Comparison of ENCODE assay signal across 20 mouse cellular contexts in genomic region chr17:33957493-33957892, GRCm38 (mm10). TPM values are rescaled to one million over a fixed set of nuclear protein-coding genes. Genes with fewer than 3 reads are reported as not detected.
DNase-seq lines count a peak whose midpoint lies in the region; ATAC-seq lines count a peak whose summit lies in the region.
"Had no signal": no experiment of that assay in that cellular context is flagged by ENCODE, and none has a peak within 500 bp of the region (broad histone marks: within the 10 kb centered on the region; RNA-seq: fewer than 3 reads in every experiment).

No protein-coding gene starts in this region.

- 85% methylated on average over 6 of the region's 6 CpGs for WGBS in hindbrain, embryonic 10.5 days
- 83% methylated on average over 6 of the region's 6 CpGs for WGBS in hindbrain, embryonic 11.5 days
- WGBS in midbrain, embryonic 10.5 days, result 87% methylated on average over 6 of the region's 6 CpGs
- 91% methylated on average over 6 of the region's 6 CpGs for WGBS in midbrain, embryonic 15.5 days

- H3K4me3 ChIP-seq in hindbrain, embryonic 10.5 days, result peak overlapping the region; percentile 9; the same call in 1 of the 2 replicates
- H3K4me3 ChIP-seq in hindbrain, embryonic 11.5 days (ENCODE audit: low read depth, low read length), result no peak overlapping the region
- H3K4me3 ChIP-seq in midbrain, embryonic 10.5 days, result peak overlapping the region; percentile 29; the same call in 1 of the 2 replicates
- H3K4me3 ChIP-seq in midbrain, embryonic 15.5 days, result no peak overlapping the region

- H3K4me1 ChIP-seq in hindbrain, embryonic 10.5 days (replicated peaks), result peaks cover 33% of the 10 kb centered on the region
- peaks cover 11% of the 10 kb centered on the region for H3K4me1 ChIP-seq in hindbrain, embryonic 11.5 days (replicated peaks; ENCODE audit: control insufficient read depth, insufficient read depth, low read length)
- H3K4me1 ChIP-seq in midbrain, embryonic 10.5 days, result peaks cover 37% of the 10 kb centered on the region
- peaks cover 41% of the 10 kb centered on the region for H3K4me1 ChIP-seq in midbrain, embryonic 15.5 days

- H3K36me3 ChIP-seq in hindbrain, embryonic 10.5 days, result peaks cover 69% of the 10 kb centered on the region
- peaks cover 2% of the 10 kb centered on the region; the same call in 1 of the 2 replicates for H3K36me3 ChIP-seq in hindbrain, embryonic 11.5 days (ENCODE audit: control insufficient read depth, insufficient read depth, low read length)
- peaks cover 71% of the 10 kb centered on the region for H3K36me3 ChIP-seq in midbrain, embryonic 10.5 days
- peaks cover 36% of the 10 kb centered on the region for H3K36me3 ChIP-seq in midbrain, embryonic 15.5 days (replicated peaks)

- H3K27ac ChIP-seq in hindbrain, embryonic 10.5 days, result no peak overlapping the region
- H3K27ac ChIP-seq in hindbrain, embryonic 11.5 days (ENCODE audit: low read depth, low read length), result no peak overlapping the region
- no peak overlapping the region for H3K27ac ChIP-seq in midbrain, embryonic 10.5 days (replicated peaks)
- no peak overlapping the region for H3K27ac ChIP-seq in midbrain, embryonic 15.5 days
- H3K27ac ChIP-seq: hindbrain, embryonic 12.5 days; liver, embryonic 14.5 days; neural tube, embryonic 13.5 days had no signal

- H3K27me3 ChIP-seq in hindbrain, embryonic 10.5 days (ENCODE audit: insufficient read depth, poor library complexity, severe bottlenecking), result no peaks in the 10 kb centered on the region
- H3K27me3 ChIP-seq in hindbrain, embryonic 11.5 days (ENCODE audit: control insufficient read depth, insufficient read depth, low read length), result no peaks in the 10 kb centered on the region
- no peaks in the 10 kb centered on the region for H3K27me3 ChIP-seq in midbrain, embryonic 10.5 days (ENCODE audit: low read depth, poor library complexity, severe bottlenecking)
- H3K27me3 ChIP-seq in midbrain, embryonic 15.5 days (replicated peaks), result no peaks in the 10 kb centered on the region
- H3K27me3 ChIP-seq: hindbrain, embryonic 12.5 days; neural tube, embryonic 13.5 days had no signal

- peak; percentile 17 for DNase-seq in cerebellum, adult 9-11 months
- no peak for DNase-seq in cerebellum, postnatal 4 days (ENCODE audit: low spot score in 2 of 2)
- no peak for DNase-seq in hindbrain, embryonic 10.5 days (ENCODE audit: low spot score)
- no peak for DNase-seq in hindbrain, embryonic 11.5 days (ENCODE audit: low spot score)
- DNase-seq in midbrain, embryonic 10.5 days (ENCODE audit: low spot score), result no peak
- DNase-seq in induced T-regulatory cell, adult 2 months (ENCODE audit: low read depth), result peak; percentile 55
- DNase-seq: adrenal gland, adult 8-10 months; cerebellum, adult 2 months; forebrain, postnatal 0 days; heart, postnatal 14 days; kidney, adult 11 months; kidney, postnatal 14 days; layer of hippocampus, adult 9-11 months; lung, embryonic 14.5 days; lung, postnatal 14 days had no signal

- H3K4me2 ChIP-seq in hindbrain, embryonic 11.5 days (replicated peaks; ENCODE audit: low read depth, low read length), result no peak overlapping the region
- no peak overlapping the region for H3K4me2 ChIP-seq in midbrain, embryonic 15.5 days

- no peaks in the 10 kb centered on the region for H3K9me3 ChIP-seq in hindbrain, embryonic 10.5 days
- H3K9me3 ChIP-seq in hindbrain, embryonic 11.5 days (ENCODE audit: control insufficient read depth, low read length), result no peaks in the 10 kb centered on the region
- no peaks in the 10 kb centered on the region for H3K9me3 ChIP-seq in midbrain, embryonic 10.5 days (replicated peaks)
- no peaks in the 10 kb centered on the region for H3K9me3 ChIP-seq in midbrain, embryonic 15.5 days
- H3K9me3 ChIP-seq: hindbrain, embryonic 12.5 days; neural tube, embryonic 13.5 days had no signal

- no peak overlapping the region for H3K9ac ChIP-seq in hindbrain, embryonic 11.5 days (ENCODE audit: low read depth, low read length)
- H3K9ac ChIP-seq in midbrain, embryonic 15.5 days, result no peak overlapping the region
- H3K9ac ChIP-seq: forebrain, postnatal 0 days; hindbrain, embryonic 12.5 days; liver, embryonic 14.5 days had no signal

- no peak for ATAC-seq in hindbrain, embryonic 11.5 days (ENCODE audit: low FRiP score)
- ATAC-seq in midbrain, embryonic 15.5 days (replicated peaks), result no peak
- ATAC-seq: forebrain, postnatal 0 days; inflammation-experienced regulatory T-cells, adult 6 months had no signal

RNA-seq across cellular contexts. Expression of gene Rps18, which starts 1.7 kb away (rescaled TPM):
- 1,286 and 1,579 TPM in 2 replicates for polyA plus RNA-seq in hindbrain, embryonic 10.5 days (2016; fragmentation: Nextera tagmentation; extraction: Ambion mirVana)
- 1,221 and 1,241 TPM in 2 replicates for polyA plus RNA-seq in hindbrain, embryonic 11.5 days (2014; fragmentation: Nextera tagmentation; extraction: Ambion mirVana)
- polyA plus RNA-seq in midbrain, embryonic 10.5 days (2016; fragmentation: Nextera tagmentation; extraction: Ambion mirVana), result 1,339 and 1,576 TPM in 2 replicates
- 689 and 743 TPM in 2 replicates for polyA plus RNA-seq in midbrain, embryonic 15.5 days (2015; fragmentation: Nextera tagmentation; extraction: Ambion mirVana)

RNA-seq across cellular contexts. Expression of gene Vps52, which starts 1.9 kb away (rescaled TPM):
- polyA plus RNA-seq in hindbrain, embryonic 10.5 days (2016; fragmentation: Nextera tagmentation; extraction: Ambion mirVana), result 55.0 and 63.9 TPM in 2 replicates
- polyA plus RNA-seq in hindbrain, embryonic 11.5 days (2014; fragmentation: Nextera tagmentation; extraction: Ambion mirVana), result 38.2 and 39.4 TPM in 2 replicates
- 53.5 and 61.0 TPM in 2 replicates for polyA plus RNA-seq in midbrain, embryonic 10.5 days (2016; fragmentation: Nextera tagmentation; extraction: Ambion mirVana)
- 80.9 and 84.4 TPM in 2 replicates for polyA plus RNA-seq in midbrain, embryonic 15.5 days (2015; fragmentation: Nextera tagmentation; extraction: Ambion mirVana)

RNA-seq across cellular contexts. Expression of gene B3galt4, which starts 6.2 kb away (rescaled TPM):
- 4.3 and 6.5 TPM in 2 replicates for polyA plus RNA-seq in hindbrain, embryonic 10.5 days (2016; fragmentation: Nextera tagmentation; extraction: Ambion mirVana)
- polyA plus RNA-seq in hindbrain, embryonic 11.5 days (2014; fragmentation: Nextera tagmentation; extraction: Ambion mirVana), result 4.8 and 5.3 TPM in 2 replicates
- 4.1 and 6.4 TPM in 2 replicates for polyA plus RNA-seq in midbrain, embryonic 10.5 days (2016; fragmentation: Nextera tagmentation; extraction: Ambion mirVana)
- polyA plus RNA-seq in midbrain, embryonic 15.5 days (2015; fragmentation: Nextera tagmentation; extraction: Ambion mirVana), result 14.9 and 15.1 TPM in 2 replicates

RNA-seq across cellular contexts. Expression of gene Wdr46, which starts 17.0 kb away (rescaled TPM):
- polyA plus RNA-seq in hindbrain, embryonic 10.5 days (2016; fragmentation: Nextera tagmentation; extraction: Ambion mirVana), result 47.0 and 51.8 TPM in 2 replicates
- 26.8 and 29.4 TPM in 2 replicates for polyA plus RNA-seq in hindbrain, embryonic 11.5 days (2014; fragmentation: Nextera tagmentation; extraction: Ambion mirVana)
- polyA plus RNA-seq in midbrain, embryonic 10.5 days (2016; fragmentation: Nextera tagmentation; extraction: Ambion mirVana), result 47.8 and 52.5 TPM in 2 replicates
- 25.9 and 26.2 TPM in 2 replicates for polyA plus RNA-seq in midbrain, embryonic 15.5 days (2015; fragmentation: Nextera tagmentation; extraction: Ambion mirVana)

RNA-seq across cellular contexts. Expression of gene Pfdn6, which starts 17.4 kb away (rescaled TPM):
- polyA plus RNA-seq in hindbrain, embryonic 10.5 days (2016; fragmentation: Nextera tagmentation; extraction: Ambion mirVana), result 228 TPM in 2 replicates
- polyA plus RNA-seq in hindbrain, embryonic 11.5 days (2014; fragmentation: Nextera tagmentation; extraction: Ambion mirVana), result 201 and 205 TPM in 2 replicates
- 214 and 240 TPM in 2 replicates for polyA plus RNA-seq in midbrain, embryonic 10.5 days (2016; fragmentation: Nextera tagmentation; extraction: Ambion mirVana)
- polyA plus RNA-seq in midbrain, embryonic 15.5 days (2015; fragmentation: Nextera tagmentation; extraction: Ambion mirVana), result 178 TPM in 2 replicates

Comparison
In these comparisons a context has a peak if more than half of its experiments do, and no peak if none do; other contexts are left out.
1. DNase-seq: peak in cerebellum, adult 9-11 months (single experiment) and induced T-regulatory cell, adult 2 months (single experiment); none in cerebellum, postnatal 4 days (0 of 2), hindbrain, embryonic 10.5 days (single experiment), hindbrain, embryonic 11.5 days (single experiment) and midbrain, embryonic 10.5 days (single experiment).
2. H3K4me3 ChIP-seq: peak in hindbrain, embryonic 10.5 days (single experiment) and midbrain, embryonic 10.5 days (single experiment); none in hindbrain, embryonic 11.5 days (single experiment) and midbrain, embryonic 15.5 days (single experiment).